ENCODE assay signal across 10 mouse cellular contexts in the genomic region with DNA sequence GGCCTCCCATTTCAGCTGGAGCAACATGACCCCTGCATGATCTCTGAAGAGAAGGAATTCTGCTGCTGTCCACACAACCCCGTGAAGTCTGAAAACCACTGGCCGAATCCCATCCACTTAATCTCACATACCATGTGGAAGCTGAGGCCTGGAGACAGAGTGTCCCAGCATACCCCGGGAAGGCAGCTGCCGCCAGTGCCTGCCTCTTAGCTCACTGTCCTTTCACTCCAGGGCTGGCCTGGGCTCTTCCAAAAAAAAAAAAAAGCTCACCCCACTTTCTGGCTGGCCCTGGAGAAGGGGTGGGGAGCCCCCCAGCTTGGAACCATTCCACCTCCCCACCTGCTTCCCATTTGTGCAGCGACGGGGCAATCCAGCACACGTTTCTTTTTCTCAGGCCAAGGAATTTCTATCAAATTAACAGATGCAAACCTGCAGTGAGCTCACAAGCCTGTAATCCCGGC. TPM values are rescaled to one million over a fixed set of nuclear protein-coding genes. Genes with fewer than 3 reads are reported as not detected.
DNase-seq lines count a peak whose midpoint lies in the region; ATAC-seq lines count a peak whose summit lies in the region.
"Had no signal": no experiment of that assay in that cellular context is flagged by ENCODE, and none has a peak within 500 bp of the region (broad histone marks: within the 10 kb centered on the region; RNA-seq: fewer than 3 reads in every experiment).

No protein-coding gene starts in this region.

- H3K9ac ChIP-seq in hindbrain, embryonic 12.5 days: 0 out of 2 replicates have a peak overlapping the region, but pooled peaks have one; percentile 2
- no peak overlapping the region for H3K9ac ChIP-seq in hindbrain, embryonic 16.5 days (ENCODE audit: low read depth, low read length)
- H3K9ac ChIP-seq: hindbrain, embryonic 13.5 days had no signal

- 53% methylated on average over 8 of the region's 8 CpGs for WGBS in hindbrain, embryonic 12.5 days
- WGBS in hindbrain, embryonic 16.5 days: 45% methylated on average over 8 of the region's 8 CpGs
- 50% methylated on average over 8 of the region's 8 CpGs for whole genome bisulfite sequencing in limb, embryonic 10.5 days

- peak; percentile 39 for DNase-seq in NIH3T3 (ENCODE audit: low read depth)
- DNase-seq in heart, adult 18-20 months: peak; percentile 12 to 65
- DNase-seq in limb, embryonic 10.5 days (ENCODE audit: low spot score): no peak
- DNase-seq in adrenal gland, adult 2 months: no peak
- no peak for DNase-seq in adrenal gland, adult 18-20 months (ENCODE audit: low spot score in 2 of 2)
- no peak for DNase-seq in urinary bladder, postnatal 10 days (ENCODE audit: low spot score)
- DNase-seq: cerebellum, adult 2 months had no signal

- H3K36me3 ChIP-seq in hindbrain, embryonic 12.5 days: no peaks in the 10 kb centered on the region
- H3K36me3 ChIP-seq in hindbrain, embryonic 16.5 days (ENCODE audit: control insufficient read depth, insufficient read depth, low read length): no peaks in the 10 kb centered on the region
- H3K36me3 ChIP-seq in limb, embryonic 10.5 days: peaks cover 98% of the 10 kb centered on the region
- H3K36me3 ChIP-seq: hindbrain, embryonic 13.5 days had no signal

- no peak for ATAC-seq in hindbrain, embryonic 12.5 days (ENCODE audit: low FRiP score)
- ATAC-seq in hindbrain, embryonic 16.5 days: no peak

- H3K27me3 ChIP-seq in hindbrain, embryonic 12.5 days: 0 out of 2 replicates have a peak, but pooled peaks cover 5% of the 10 kb centered on the region
- H3K27me3 ChIP-seq in hindbrain, embryonic 16.5 days (replicated peaks; ENCODE audit: control insufficient read depth, insufficient read depth, low read length): no peaks in the 10 kb centered on the region
- no peaks in the 10 kb centered on the region for H3K27me3 ChIP-seq in limb, embryonic 10.5 days (ENCODE audit: low read depth, poor library complexity, severe bottlenecking)
- H3K27me3 ChIP-seq: hindbrain, embryonic 13.5 days had no signal

- H3K9me3 ChIP-seq in hindbrain, embryonic 12.5 days (replicated peaks): no peaks in the 10 kb centered on the region
- H3K9me3 ChIP-seq in hindbrain, embryonic 16.5 days (ENCODE audit: control insufficient read depth, low read length): no peaks in the 10 kb centered on the region
- no peaks in the 10 kb centered on the region for H3K9me3 ChIP-seq in limb, embryonic 10.5 days (replicated peaks)
- H3K9me3 ChIP-seq: hindbrain, embryonic 13.5 days had no signal

- H3K27ac ChIP-seq in hindbrain, embryonic 12.5 days: 0 out of 2 replicates have a peak overlapping the region, but pooled peaks have one; percentile 7
- H3K27ac ChIP-seq in hindbrain, embryonic 16.5 days (ENCODE audit: low read depth, low read length): no peak overlapping the region
- H3K27ac ChIP-seq in limb, embryonic 10.5 days: peak overlapping the region; percentile 63; the same call in 1 of the 2 replicates
- H3K27ac ChIP-seq: hindbrain, embryonic 13.5 days had no signal

- H3K4me3 ChIP-seq in hindbrain, embryonic 12.5 days: no peak overlapping the region
- H3K4me3 ChIP-seq in hindbrain, embryonic 16.5 days (ENCODE audit: low read length): no peak overlapping the region
- H3K4me3 ChIP-seq in limb, embryonic 10.5 days: no peak overlapping the region
- H3K4me3 ChIP-seq: hindbrain, embryonic 13.5 days had no signal

- H3K4me1 ChIP-seq in hindbrain, embryonic 12.5 days: peaks cover 15% of the 10 kb centered on the region
- 0 out of 2 replicates have a peak, but pooled peaks cover 1% of the 10 kb centered on the region for H3K4me1 ChIP-seq in hindbrain, embryonic 16.5 days (ENCODE audit: control insufficient read depth, insufficient read depth, low read depth, low read length)
- peaks cover 57% of the 10 kb centered on the region for H3K4me1 ChIP-seq in limb, embryonic 10.5 days

- H3K4me2 ChIP-seq in hindbrain, embryonic 12.5 days (replicated peaks): no peak overlapping the region
- no peak overlapping the region for H3K4me2 ChIP-seq in hindbrain, embryonic 16.5 days (ENCODE audit: low read length)
- H3K4me2 ChIP-seq: hindbrain, embryonic 13.5 days had no signal

RNA-seq across cellular contexts. Expression of a gene that starts 32.9 kb away (rescaled TPM):
- polyA plus RNA-seq in hindbrain, embryonic 12.5 days (2016; fragmentation: Nextera tagmentation; extraction: Ambion mirVana): 32.4 and 33.2 TPM in 2 replicates
- 5.8 and 9.2 TPM in 2 replicates for polyA plus RNA-seq in hindbrain, embryonic 16.5 days (2015; fragmentation: Nextera tagmentation; extraction: Ambion mirVana)
- total RNA-seq in heart, adult 18-20 months (2021): under 1 TPM; 0.62 to 0.72 TPM
- polyA plus RNA-seq in limb, embryonic 10.5 days (2016; fragmentation: Nextera tagmentation; extraction: Ambion mirVana): 124 TPM in 2 replicates
- 1 to 10 TPM; 3.2 to 9.1 TPM for total RNA-seq in adrenal gland, adult 2 months (2021)
- 10.5 and 15.1 TPM in 2 replicates for polyA plus RNA-seq in adrenal gland, adult 2 months (2012; rRNA removed)
- total RNA-seq in adrenal gland, adult 18-20 months (2021): 1 to 10 TPM; 2.9 to 5.6 TPM

Comparison
In these comparisons a context has a peak if more than half of its experiments do, and no peak if none do; other contexts are left out.
1. DNase-seq: peak in NIH3T3 (single experiment) and heart, adult 18-20 months (2 of 2); none in limb, embryonic 10.5 days (single experiment), adrenal gland, adult 2 months (single experiment), adrenal gland, adult 18-20 months (0 of 2) and urinary bladder, postnatal 10 days (single experiment).